Mouse (Mus musculus): ENCODE measurements around the gene Frs3.

GRCm38 (mm10) chr17:47711883-47712282, 23.1 kb downstream of the Frs3 start:
- TF ChIP-seq POLR2A (IDR thresholded peaks at IDR 0.05; ENCODE audit: insufficient read depth, low read depth, low read length) (no peak), CTCF (IDR thresholded peaks at IDR 0.05) (no peak), EP300 (IDR thresholded peaks at IDR 0.05; ENCODE audit: insufficient read depth, low read depth, low read length) (no peak)

Measured in heart, adult 2 months (tissue).